ENCODE assay signal across 20 mouse cellular contexts in genomic region chr8:115007280-115007679, GRCm38 (mm10).
DNase-seq lines count a peak whose midpoint lies in the region; ATAC-seq and TF ChIP-seq lines count a peak whose summit lies in the region.
"Had no signal": no experiment of that assay in that cellular context is flagged by ENCODE, and none has a peak within 500 bp of the region (broad histone marks: within the 10 kb centered on the region; RNA-seq: fewer than 3 reads in every experiment).

No protein-coding gene starts in this region.

- H3K27me3 ChIP-seq in forebrain, postnatal 0 days (ENCODE audit: insufficient read depth, low read length), result no peaks in the 10 kb centered on the region; the same call in 1 of the 2 replicates
- H3K27me3 ChIP-seq in forebrain, embryonic 15.5 days, result peaks cover 19% of the 10 kb centered on the region; the same call in 1 of the 2 replicates
- H3K27me3 ChIP-seq in lung, embryonic 15.5 days, result no peaks in the 10 kb centered on the region
- H3K27me3 ChIP-seq: heart, embryonic 13.5 days; intestine, embryonic 15.5 days; limb, embryonic 13.5 days; liver, embryonic 13.5 days; megakaryocyte, embryonic 14.5 days had no signal

- no peaks in the 10 kb centered on the region for H3K9me3 ChIP-seq in forebrain, postnatal 0 days (ENCODE audit: low read length)
- no peaks in the 10 kb centered on the region for H3K9me3 ChIP-seq in forebrain, embryonic 15.5 days
- no peaks in the 10 kb centered on the region for H3K9me3 ChIP-seq in lung, embryonic 15.5 days
- H3K9me3 ChIP-seq: forebrain, embryonic 12.5 days; heart, embryonic 13.5 days; intestine, embryonic 15.5 days; limb, embryonic 13.5 days; liver, embryonic 13.5 days had no signal

- no peaks in the 10 kb centered on the region for H3K36me3 ChIP-seq in forebrain, postnatal 0 days (ENCODE audit: insufficient read depth)
- no peaks in the 10 kb centered on the region for H3K36me3 ChIP-seq in forebrain, embryonic 15.5 days
- no peaks in the 10 kb centered on the region for H3K36me3 ChIP-seq in lung, embryonic 15.5 days
- H3K36me3 ChIP-seq: forebrain, embryonic 12.5 days; heart, embryonic 13.5 days; intestine, embryonic 15.5 days; limb, embryonic 13.5 days; liver, embryonic 13.5 days had no signal

- peak; percentile 38; the same call in 1 of the 2 replicates for ATAC-seq in forebrain, postnatal 0 days
- no peak for ATAC-seq in forebrain, embryonic 15.5 days (replicated peaks)
- no peak for ATAC-seq in lung, embryonic 15.5 days (ENCODE audit: borderline replicate concordance, extremely low read depth, low FRiP score, low TSS enrichment)
- ATAC-seq: intestine, embryonic 15.5 days had no signal

- peak; percentile 17 for DNase-seq in forebrain, postnatal 0 days
- no peak for DNase-seq in lung, postnatal 10 days
- DNase-seq in MN1 (ENCODE audit: low spot score), result peak; percentile 20
- DNase-seq in brain, embryonic 14.5 days (ENCODE audit: low read depth), result peak; percentile 50
- no peak for DNase-seq in ovary, adult 18-20 months (ENCODE audit: low spot score)
- DNase-seq: B cell, adult 2 months; cerebellum, adult 9-10 months; gastrocnemius, adult 2 months; heart, adult 11 months; kidney, postnatal 36 days; layer of hippocampus, adult 9-11 months; liver, embryonic 13.5 days had no signal

- TF ChIP-seq POLR2A in brain, embryonic 14.5 days (IDR thresholded peaks at IDR 0.05; ENCODE audit: borderline replicate concordance, extremely low read depth, insufficient read depth, insufficient read length, poor library complexity, severe bottlenecking), result no peak

- H3K27ac ChIP-seq in forebrain, postnatal 0 days (ENCODE audit: low read depth, low read length), result no peak overlapping the region
- no peak overlapping the region for H3K27ac ChIP-seq in forebrain, embryonic 15.5 days (replicated peaks)
- H3K27ac ChIP-seq in lung, embryonic 15.5 days, result 0 out of 2 replicates have a peak overlapping the region, but pooled peaks have one; percentile 47
- H3K27ac ChIP-seq: forebrain, embryonic 12.5 days; gastrocnemius, adult 2 months; hindbrain, embryonic 14.5 days; intestine, embryonic 15.5 days; limb, embryonic 13.5 days; liver, embryonic 13.5 days had no signal

- WGBS in forebrain, postnatal 0 days, result 30% methylated on average over 7 of the region's 7 CpGs
- 24% methylated on average over 7 of the region's 7 CpGs for WGBS in forebrain, embryonic 15.5 days
- 36% methylated on average over 7 of the region's 7 CpGs for WGBS in lung, embryonic 15.5 days

- H3K4me3 ChIP-seq in forebrain, postnatal 0 days (ENCODE audit: low read depth, low read length), result no peak overlapping the region
- H3K4me3 ChIP-seq in forebrain, embryonic 15.5 days, result no peak overlapping the region
- H3K4me3 ChIP-seq in lung, embryonic 15.5 days, result no peak overlapping the region
- H3K4me3 ChIP-seq: forebrain, embryonic 12.5 days; gastrocnemius, adult 2 months; heart, embryonic 13.5 days; intestine, embryonic 15.5 days; limb, embryonic 13.5 days; liver, embryonic 13.5 days; megakaryocyte, embryonic 14.5 days had no signal

- no peak for TF ChIP-seq CTCF in forebrain, postnatal 0 days (IDR thresholded peaks at IDR 0.05; ENCODE audit: low read depth)
- no peak for TF ChIP-seq CTCF in brain, embryonic 14.5 days (IDR thresholded peaks at IDR 0.05; ENCODE audit: borderline replicate concordance, extremely low read depth, insufficient read depth, insufficient read length)

- H3K9ac ChIP-seq in forebrain, postnatal 0 days, result no peak overlapping the region
- H3K9ac ChIP-seq in forebrain, embryonic 15.5 days (replicated peaks), result no peak overlapping the region
- H3K9ac ChIP-seq in lung, embryonic 15.5 days, result no peak overlapping the region
- H3K9ac ChIP-seq: forebrain, embryonic 12.5 days; heart, embryonic 13.5 days; hindbrain, embryonic 14.5 days; intestine, embryonic 15.5 days; limb, embryonic 13.5 days; liver, embryonic 13.5 days had no signal

- no peak overlapping the region for H3K4me2 ChIP-seq in forebrain, postnatal 0 days (ENCODE audit: low read depth)
- H3K4me2 ChIP-seq in forebrain, embryonic 15.5 days (replicated peaks), result no peak overlapping the region
- H3K4me2 ChIP-seq in lung, embryonic 15.5 days, result no peak overlapping the region
- H3K4me2 ChIP-seq: forebrain, embryonic 12.5 days; heart, embryonic 13.5 days; hindbrain, embryonic 14.5 days; intestine, embryonic 15.5 days; limb, embryonic 13.5 days; liver, embryonic 13.5 days had no signal

- no peaks in the 10 kb centered on the region for H3K4me1 ChIP-seq in forebrain, postnatal 0 days (ENCODE audit: insufficient read depth)
- peaks cover 21% of the 10 kb centered on the region for H3K4me1 ChIP-seq in forebrain, embryonic 15.5 days
- peaks cover 50% of the 10 kb centered on the region for H3K4me1 ChIP-seq in lung, embryonic 15.5 days
- H3K4me1 ChIP-seq: liver, embryonic 13.5 days; megakaryocyte, embryonic 14.5 days had no signal

Comparison
In these comparisons a context has a peak if more than half of its experiments do, and no peak if none do; other contexts are left out.
1. DNase-seq: peak in forebrain, postnatal 0 days (single experiment), MN1 (single experiment) and brain, embryonic 14.5 days (single experiment); none in lung, postnatal 10 days (single experiment) and ovary, adult 18-20 months (single experiment).